Mouse (Mus musculus): Measurements from ENCODE around the gene Gm17949. TPM values are rescaled to one million over a fixed set of nuclear protein-coding genes. Genes with fewer than 3 reads are reported as not detected.

Gm17949 gene
- polyA plus RNA-seq, 1 experiment from 2014 or later: 0.63 TPM

DNA sequence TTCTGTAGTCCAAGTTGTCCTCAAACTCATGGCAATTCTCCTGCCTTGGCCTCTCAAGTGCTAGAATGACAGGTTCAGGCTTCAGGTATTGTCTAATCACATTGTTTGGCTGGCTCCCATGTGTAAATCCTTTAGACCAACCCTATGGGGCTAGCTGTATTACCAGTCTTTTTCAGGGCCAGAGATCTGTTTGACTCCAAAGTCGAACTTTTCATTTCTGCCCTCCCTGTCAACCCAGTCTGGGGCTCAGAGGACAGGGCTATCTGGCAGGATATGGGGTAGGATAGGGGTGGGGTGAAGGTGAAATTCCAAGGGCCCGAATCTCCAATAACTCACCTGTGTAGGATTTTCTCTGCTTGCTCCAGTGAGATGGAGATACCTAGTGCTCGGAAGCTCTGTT lies 45.0 kb downstream of the Gm17949 start:
- no peak overlapping the region for H3K27ac ChIP-seq (ENCODE audit: low read length)
- H3K9me3 ChIP-seq (ENCODE audit: control insufficient read depth, low read length): no peaks in the 10 kb centered on the region
- H3K27me3 ChIP-seq (ENCODE audit: control insufficient read depth, insufficient read depth, low read depth, low read length): peaks cover 4% of the 10 kb centered on the region
- no peak overlapping the region for H3K4me2 ChIP-seq (ENCODE audit: low read depth, low read length)
- no peak overlapping the region for H3K4me3 ChIP-seq (ENCODE audit: low read length)
- no peak overlapping the region for H3K9ac ChIP-seq (ENCODE audit: low read length)
- no peaks in the 10 kb centered on the region for H3K36me3 ChIP-seq (ENCODE audit: control insufficient read depth, insufficient read depth, low read length)
- peaks cover 7% of the 10 kb centered on the region for H3K4me1 ChIP-seq (replicated peaks; ENCODE audit: control insufficient read depth, insufficient read depth, low read length)
- no peak for ATAC-seq (ENCODE audit: low read depth)
- WGBS: 76% methylated on average over 3 of the region's 3 CpGs

DNA sequence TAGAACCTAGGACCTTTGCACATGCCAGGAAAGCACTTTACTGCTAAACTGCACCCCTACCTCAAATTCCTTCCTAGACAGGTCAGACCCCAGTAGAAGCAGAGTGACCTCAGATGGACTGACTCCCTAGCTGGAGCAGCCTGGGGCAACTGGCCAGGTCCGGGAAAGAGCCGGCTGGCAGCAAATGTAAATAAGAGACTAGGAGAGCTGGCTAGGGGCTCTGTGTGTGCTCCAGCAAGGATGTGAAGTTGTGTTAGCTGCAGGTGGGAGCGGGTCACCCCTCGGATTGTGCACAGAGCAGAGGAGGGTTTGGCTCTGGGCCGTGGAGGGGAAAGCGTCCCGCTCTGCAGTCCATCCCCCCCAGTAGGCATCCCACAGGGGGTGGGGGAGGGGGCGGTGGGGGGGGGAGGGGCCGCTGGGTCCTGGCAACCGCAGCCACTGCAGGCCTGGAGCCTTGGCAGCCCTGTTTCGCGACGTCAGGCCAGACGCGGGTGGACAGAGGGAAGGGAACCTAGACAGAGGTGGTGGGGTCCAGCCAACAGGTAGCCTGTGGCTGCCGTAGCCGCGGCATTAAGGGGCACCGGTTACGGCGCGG lies 47.7 kb downstream of the Gm17949 start, which contains the start of gene Crb3:
Gene Crb3, plus strand, starts transcription at position 215 of the 595 bp plus-strand sequence.
- no peaks in the 10 kb centered on the region for H3K9me3 ChIP-seq (ENCODE audit: control insufficient read depth, low read length)
- H3K4me2 ChIP-seq (ENCODE audit: low read depth, low read length): peak within 1 kb of the TSS; percentile 95
- H3K36me3 ChIP-seq (ENCODE audit: control insufficient read depth, insufficient read depth, low read length): no peaks in the 10 kb centered on the region
- peak within 1 kb of the TSS; percentile 86 for H3K27ac ChIP-seq (ENCODE audit: low read length)
- WGBS: 1% methylated on average over 17 of the region's 22 CpGs
- H3K4me1 ChIP-seq (replicated peaks; ENCODE audit: control insufficient read depth, insufficient read depth, low read length): peaks cover 8% of the 10 kb centered on the region
- ATAC-seq (ENCODE audit: low read depth): peak; percentile 1; the same call in 1 of the 2 replicates
- peak within 1 kb of the TSS; percentile 81 for H3K4me3 ChIP-seq (ENCODE audit: low read length)
- H3K9ac ChIP-seq (ENCODE audit: low read length): peak within 1 kb of the TSS; percentile 79
- peaks cover 25% of the 10 kb centered on the region for H3K27me3 ChIP-seq (ENCODE audit: control insufficient read depth, insufficient read depth, low read depth, low read length)

DNA sequence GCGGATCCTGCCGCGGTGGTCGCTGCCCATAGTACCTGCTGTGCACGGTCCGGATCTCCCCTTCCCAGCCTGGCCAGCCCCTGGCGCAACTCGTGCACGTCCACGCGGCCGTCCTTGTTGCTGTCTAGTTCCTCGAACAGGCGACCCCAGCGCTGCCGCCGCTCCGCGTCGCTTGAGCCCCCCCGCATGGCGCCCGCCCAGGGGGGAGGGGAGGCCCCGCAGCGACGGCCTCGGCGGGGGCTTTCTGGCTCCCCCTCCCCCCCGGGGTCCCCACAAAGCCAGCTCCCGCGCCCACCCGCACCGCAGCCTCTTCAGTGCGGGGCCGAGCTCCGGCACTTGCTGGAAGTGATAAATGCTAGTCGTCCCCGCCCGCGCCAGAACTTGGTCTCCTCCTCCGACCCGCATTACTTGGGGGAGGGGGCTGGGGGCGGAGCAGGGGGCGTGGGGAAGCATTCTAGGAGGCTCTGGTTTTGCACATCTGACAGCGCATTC lies 48.3 kb downstream of the Gm17949 start, which contains the start of gene Slc25a23:
Gene Slc25a23, minus strand, starts transcription at position 378 of the 492 bp plus-strand sequence.
- peak within 1 kb of the TSS; percentile 86 for H3K27ac ChIP-seq (ENCODE audit: low read length)
- 0% methylated on average over 30 of the region's 45 CpGs for WGBS
- no peaks in the 10 kb centered on the region for H3K36me3 ChIP-seq (ENCODE audit: control insufficient read depth, insufficient read depth, low read length)
- H3K9me3 ChIP-seq (ENCODE audit: control insufficient read depth, low read length): no peaks in the 10 kb centered on the region
- ATAC-seq (ENCODE audit: low read depth): peak; percentile 60
- H3K4me2 ChIP-seq (ENCODE audit: low read depth, low read length): peak within 1 kb of the TSS; percentile 95
- H3K4me1 ChIP-seq (replicated peaks; ENCODE audit: control insufficient read depth, insufficient read depth, low read length): peaks cover 8% of the 10 kb centered on the region
- peaks cover 25% of the 10 kb centered on the region for H3K27me3 ChIP-seq (ENCODE audit: control insufficient read depth, insufficient read depth, low read depth, low read length)
- peak within 1 kb of the TSS; percentile 81 for H3K4me3 ChIP-seq (ENCODE audit: low read length)
- H3K9ac ChIP-seq (ENCODE audit: low read length): peak within 1 kb of the TSS; percentile 79

DNA sequence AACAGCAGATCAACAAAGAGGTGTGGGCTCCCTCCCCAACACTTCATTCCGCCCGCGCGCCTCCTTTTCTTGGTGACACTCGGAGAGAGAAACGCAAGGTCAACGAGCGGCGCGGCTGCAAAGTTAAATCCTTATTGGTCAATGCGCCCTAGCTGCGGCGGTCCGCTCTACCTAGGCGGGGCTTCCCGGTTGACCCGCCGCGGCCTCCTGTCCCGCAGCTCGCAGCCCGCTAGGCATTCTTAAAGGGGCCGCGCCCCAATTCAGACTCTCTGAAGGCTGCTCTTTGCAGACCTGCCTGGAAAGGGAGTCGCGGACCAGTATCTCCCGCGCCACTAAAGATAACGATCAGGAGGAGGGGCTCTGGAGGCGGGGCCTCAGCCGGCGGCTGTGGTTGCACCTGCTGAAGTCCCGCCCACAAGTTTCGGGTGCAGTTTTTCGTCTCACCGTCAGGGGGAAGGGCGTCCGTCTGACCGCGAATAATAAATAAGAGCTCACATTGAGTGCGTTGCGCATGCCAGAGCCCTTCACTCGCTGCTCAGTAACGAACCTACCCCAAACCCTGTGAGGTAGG lies 49.0 kb downstream of the Gm17949 start:
- Histone ChIP-seq H3K36me3 (ENCODE audit: control insufficient read depth, insufficient read depth, low read length) (no peaks in the 10 kb centered on the region), H3K27me3 (ENCODE audit: control insufficient read depth, insufficient read depth, low read depth, low read length) (peaks cover 25% of the 10 kb centered on the region), H3K4me1 (replicated peaks; ENCODE audit: control insufficient read depth, insufficient read depth, low read length) (peaks cover 8% of the 10 kb centered on the region), H3K9me3 (ENCODE audit: control insufficient read depth, low read length) (no peaks in the 10 kb centered on the region), H3K4me2 (ENCODE audit: low read depth, low read length) (peak overlapping the region; percentile 95), H3K9ac (ENCODE audit: low read length) (peak overlapping the region; percentile 79), H3K4me3 (ENCODE audit: low read length) (peak overlapping the region; percentile 81), H3K27ac (ENCODE audit: low read length) (peak overlapping the region; percentile 86)
- ATAC-seq (ENCODE audit: low read depth): peak; percentile 88
- under 1% methylated on average over 44 of the region's 44 CpGs for WGBS

DNA sequence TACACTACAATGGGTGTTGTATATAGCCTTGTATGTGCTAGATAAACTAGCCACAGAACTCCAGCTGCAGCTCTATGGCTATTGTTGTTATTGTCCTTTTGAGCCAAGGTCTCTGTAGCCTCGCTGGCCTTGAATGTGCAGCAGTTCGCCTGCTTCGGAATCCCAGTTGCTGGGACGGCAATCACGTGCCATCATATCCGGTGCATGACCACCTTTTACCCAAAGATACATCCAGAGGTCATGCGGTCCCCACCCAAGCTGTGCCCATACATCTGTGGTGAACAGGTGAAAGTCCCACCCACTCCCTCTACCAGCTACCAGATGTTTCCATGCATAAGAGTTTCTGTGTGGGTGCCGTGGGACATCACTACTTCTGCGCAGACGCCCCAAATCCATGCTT lies 49.8 kb downstream of the Gm17949 start:
- no peak for ATAC-seq (ENCODE audit: low read depth)
- no peak overlapping the region for H3K9ac ChIP-seq (ENCODE audit: low read length)

DNA sequence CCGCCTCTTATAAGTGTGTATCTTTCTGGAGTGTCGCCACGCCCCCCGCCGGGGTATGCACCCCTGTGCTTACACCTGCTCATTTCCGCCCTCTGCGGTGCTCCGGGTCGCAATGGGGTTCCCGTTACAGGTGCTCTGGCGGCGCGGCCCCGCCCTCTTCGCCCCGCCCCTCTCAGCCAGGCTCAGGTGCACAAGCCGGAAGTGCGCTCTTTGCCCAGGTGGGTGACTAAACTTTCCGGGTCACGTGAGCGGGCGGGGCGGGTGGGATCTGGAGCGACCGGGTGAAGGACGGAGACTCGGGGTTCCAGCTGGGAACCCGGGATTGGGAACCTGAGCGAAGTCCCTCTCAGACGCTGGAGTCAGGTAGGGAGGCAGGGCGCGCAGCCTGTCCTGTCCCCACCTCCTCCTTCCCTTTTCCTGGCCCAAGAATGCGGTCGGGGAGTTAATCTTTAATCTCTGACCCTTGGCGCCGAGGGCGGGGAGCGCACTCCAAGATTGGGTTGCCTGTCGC lies 50.8 kb downstream of the Gm17949 start:
- Histone ChIP-seq H3K4me1 (replicated peaks; ENCODE audit: control insufficient read depth, insufficient read depth, low read length) (peaks cover 8% of the 10 kb centered on the region), H3K27me3 (ENCODE audit: control insufficient read depth, insufficient read depth, low read depth, low read length) (peaks cover 25% of the 10 kb centered on the region), H3K27ac (ENCODE audit: low read length) (peak overlapping the region; percentile 92), H3K9ac (ENCODE audit: low read length) (peak overlapping the region; percentile 75), H3K4me2 (ENCODE audit: low read depth, low read length) (peak overlapping the region; percentile 37), H3K36me3 (ENCODE audit: control insufficient read depth, insufficient read depth, low read length) (no peaks in the 10 kb centered on the region), H3K4me3 (ENCODE audit: low read length) (peak overlapping the region; percentile 58), H3K9me3 (ENCODE audit: control insufficient read depth, low read length) (no peaks in the 10 kb centered on the region)
- ATAC-seq (ENCODE audit: low read depth): peak; percentile 57
- WGBS: under 1% methylated on average over 39 of the region's 39 CpGs

More for the DNA sequence above, 49.8 kb downstream of the Gm17949 start:
- peak overlapping the region; percentile 95 for H3K4me2 ChIP-seq (ENCODE audit: low read depth, low read length)
- peak overlapping the region; percentile 81 for H3K4me3 ChIP-seq (ENCODE audit: low read length)
- 37% methylated on average over 10 of the region's 10 CpGs for WGBS
- peaks cover 25% of the 10 kb centered on the region for H3K27me3 ChIP-seq (ENCODE audit: control insufficient read depth, insufficient read depth, low read depth, low read length)
- no peaks in the 10 kb centered on the region for H3K9me3 ChIP-seq (ENCODE audit: control insufficient read depth, low read length)
- H3K36me3 ChIP-seq (ENCODE audit: control insufficient read depth, insufficient read depth, low read length): no peaks in the 10 kb centered on the region
- peak overlapping the region; percentile 71 for H3K27ac ChIP-seq (ENCODE audit: low read length)
- H3K4me1 ChIP-seq (replicated peaks; ENCODE audit: control insufficient read depth, insufficient read depth, low read length): peaks cover 8% of the 10 kb centered on the region

DNA sequence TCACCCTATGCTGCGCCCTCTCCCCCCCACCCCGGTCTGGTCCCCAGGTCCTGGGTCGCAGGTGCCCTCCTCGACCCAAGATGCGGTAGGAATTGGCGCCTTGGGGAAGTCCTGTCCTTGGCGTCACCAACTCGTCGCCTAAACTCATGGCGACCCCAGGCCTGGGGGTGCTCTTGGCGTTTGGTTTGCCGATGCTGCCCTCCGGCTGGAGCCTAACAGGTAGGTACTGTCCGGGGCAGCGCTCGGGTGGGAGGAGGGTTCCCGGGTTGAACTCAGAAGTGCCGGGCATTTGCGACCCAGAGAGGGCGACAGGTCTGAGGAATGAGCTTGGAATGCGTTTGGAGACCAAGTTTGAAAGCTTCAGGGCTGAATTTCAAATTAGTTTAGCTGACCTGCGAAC lies 51.3 kb downstream of the Gm17949 start:
- 2% methylated on average over 22 of the region's 22 CpGs for WGBS
- peak overlapping the region; percentile 75 for H3K9ac ChIP-seq (ENCODE audit: low read length)
- H3K27ac ChIP-seq (ENCODE audit: low read length): peak overlapping the region; percentile 92
- no peak for ATAC-seq (ENCODE audit: low read depth)
- no peaks in the 10 kb centered on the region for H3K36me3 ChIP-seq (ENCODE audit: control insufficient read depth, insufficient read depth, low read length)
- H3K4me1 ChIP-seq (replicated peaks; ENCODE audit: control insufficient read depth, insufficient read depth, low read length): peaks cover 8% of the 10 kb centered on the region
- H3K4me2 ChIP-seq (ENCODE audit: low read depth, low read length): peak overlapping the region; percentile 37
- H3K27me3 ChIP-seq (ENCODE audit: control insufficient read depth, insufficient read depth, low read depth, low read length): peaks cover 25% of the 10 kb centered on the region
- peak overlapping the region; percentile 58 for H3K4me3 ChIP-seq (ENCODE audit: low read length)
- H3K9me3 ChIP-seq (ENCODE audit: control insufficient read depth, low read length): no peaks in the 10 kb centered on the region

DNA sequence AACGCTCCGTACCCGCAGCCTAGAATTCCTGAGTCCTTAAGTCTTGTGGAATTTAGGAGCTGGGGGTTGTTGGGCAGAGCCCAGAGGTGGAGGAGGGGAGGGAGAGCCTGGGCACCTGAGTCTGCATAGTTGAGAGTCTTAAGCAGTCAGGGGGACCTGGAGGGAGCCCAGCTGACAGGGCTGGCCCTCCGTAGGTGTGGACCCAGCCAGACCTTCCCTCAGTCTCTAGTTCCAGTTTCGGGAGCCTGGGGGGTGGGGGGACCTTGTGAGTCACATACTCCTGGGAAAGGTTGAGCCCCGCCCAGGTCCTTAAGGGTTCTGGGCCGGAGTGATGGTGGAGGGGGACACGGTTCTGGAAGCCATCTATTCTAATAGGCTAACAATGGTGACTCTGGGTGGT lies 51.8 kb downstream of the Gm17949 start:
- Histone ChIP-seq H3K4me2 (ENCODE audit: low read depth, low read length) (peak overlapping the region; percentile 37), H3K27ac (ENCODE audit: low read length) (peak overlapping the region; percentile 92), H3K4me1 (replicated peaks; ENCODE audit: control insufficient read depth, insufficient read depth, low read length) (peaks cover 8% of the 10 kb centered on the region), H3K9me3 (ENCODE audit: control insufficient read depth, low read length) (no peaks in the 10 kb centered on the region), H3K4me3 (ENCODE audit: low read length) (peak overlapping the region; percentile 58), H3K36me3 (ENCODE audit: control insufficient read depth, insufficient read depth, low read length) (no peaks in the 10 kb centered on the region), H3K27me3 (ENCODE audit: control insufficient read depth, insufficient read depth, low read depth, low read length) (peaks cover 25% of the 10 kb centered on the region), H3K9ac (ENCODE audit: low read length) (peak overlapping the region; percentile 75)
- 11% methylated on average over 8 of the region's 8 CpGs for WGBS
- no peak for ATAC-seq (ENCODE audit: low read depth)

DNA sequence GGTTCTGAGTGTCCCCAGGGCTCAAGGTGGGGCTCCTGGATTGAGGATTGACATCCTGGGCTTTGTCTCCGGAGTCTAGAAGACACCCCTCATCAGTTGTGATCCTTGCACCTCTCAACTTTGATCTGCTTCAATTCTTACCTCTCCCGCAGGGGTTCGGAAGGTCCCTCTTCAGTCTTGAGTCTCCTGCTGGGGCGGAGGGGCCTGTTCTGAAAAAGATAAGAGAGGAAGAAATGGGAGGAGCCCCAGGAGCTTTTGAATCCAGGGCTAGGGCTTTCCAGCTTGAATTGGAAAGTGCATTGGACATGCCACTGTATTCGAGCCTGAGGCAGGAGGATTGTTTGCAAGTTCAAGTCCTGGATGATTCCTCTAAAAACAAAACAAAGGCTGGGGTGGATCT lies 55.6 kb downstream of the Gm17949 start:
- WGBS: 46% methylated on average over 5 of the region's 5 CpGs
- H3K36me3 ChIP-seq (ENCODE audit: control insufficient read depth, insufficient read depth, low read length): no peaks in the 10 kb centered on the region
- H3K9me3 ChIP-seq (ENCODE audit: control insufficient read depth, low read length): no peaks in the 10 kb centered on the region
- no peak overlapping the region for H3K4me3 ChIP-seq (ENCODE audit: low read length)
- no peak overlapping the region for H3K4me2 ChIP-seq (ENCODE audit: low read depth, low read length)
- ATAC-seq (ENCODE audit: low read depth): no peak
- no peaks in the 10 kb centered on the region for H3K4me1 ChIP-seq (replicated peaks; ENCODE audit: control insufficient read depth, insufficient read depth, low read length)
- H3K9ac ChIP-seq (ENCODE audit: low read length): no peak overlapping the region
- H3K27ac ChIP-seq (ENCODE audit: low read length): no peak overlapping the region
- peaks cover 15% of the 10 kb centered on the region for H3K27me3 ChIP-seq (ENCODE audit: control insufficient read depth, insufficient read depth, low read depth, low read length)

All from lung, embryonic 16.5 days (tissue).